Mouse (Mus musculus): ENCODE data around the gene Rras2.

DNA sequence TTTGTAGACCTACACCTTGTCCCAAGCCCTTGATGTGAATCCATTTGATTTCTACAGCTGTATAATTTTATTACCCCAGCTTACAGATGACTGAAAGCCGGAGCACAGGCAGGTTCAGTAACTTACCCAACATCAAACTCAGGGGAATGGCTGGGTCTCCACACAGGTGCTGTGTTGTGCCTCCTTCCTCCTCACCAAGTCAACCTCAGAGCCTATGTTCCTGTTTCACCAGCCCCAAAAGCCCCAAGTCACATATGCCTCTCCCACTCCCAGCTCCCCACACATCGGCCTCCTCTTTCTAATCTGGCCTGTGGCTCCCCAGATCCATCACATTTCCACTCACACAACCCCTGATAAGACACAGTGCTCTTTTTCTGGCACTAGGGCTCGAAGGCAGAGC is 2.6 kb downstream of the Rras2 start:
- no peak for TF ChIP-seq E2F4 (IDR thresholded peaks at IDR 0.05; ENCODE audit: insufficient read depth)
- no peak for TF ChIP-seq POLR2A (IDR thresholded peaks at IDR 0.05; ENCODE audit: insufficient read length, low read depth)
- no peak for TF ChIP-seq MAX (IDR thresholded peaks at IDR 0.05; ENCODE audit: low read depth)
- TF ChIP-seq CEBPB (IDR thresholded peaks at IDR 0.05; ENCODE audit: insufficient read depth, poor library complexity, severe bottlenecking), result no peak
- no peak for TF ChIP-seq USF1 (IDR thresholded peaks at IDR 0.05; ENCODE audit: low read depth)
- TF ChIP-seq MYOD1 (IDR thresholded peaks at IDR 0.05; ENCODE audit: control insufficient read depth in 1 of 3, insufficient read length in 2 of 3, low read depth in 2 of 3), result no peak
- TF ChIP-seq TCF12 (IDR thresholded peaks at IDR 0.05; ENCODE audit: insufficient read depth, poor library complexity, severe bottlenecking), result no peak
- no peak for TF ChIP-seq POLR2AphosphoS2 (IDR thresholded peaks at IDR 0.05; ENCODE audit: insufficient read length, low read depth)
- no peak for TF ChIP-seq MYOG (IDR thresholded peaks at IDR 0.05; ENCODE audit: control insufficient read depth in 1 of 3, insufficient read depth in 1 of 3, insufficient read length in 2 of 3, low read depth in 2 of 3)
- TF ChIP-seq TCF3 (IDR thresholded peaks at IDR 0.05; ENCODE audit: insufficient read length, low read depth), result no peak
- TF ChIP-seq SRF (IDR thresholded peaks at IDR 0.05; ENCODE audit: control insufficient read depth, insufficient read length, low read depth), result no peak
